Mouse (Mus musculus): ENCODE results near the gene Rhox8. TPM values are rescaled to one million over a fixed set of nuclear protein-coding genes. Genes with fewer than 3 reads are reported as not detected.
"Not testable (repeated sequence)": the region's sequence is repeated elsewhere in the genome, so short reads cannot be mapped to it uniquely, and the experiment has no call there.

Gene Rhox8
- not detected for total RNA-seq (2018; cell fraction: chromatin; rRNA removed)
- total RNA-seq (2018; cell fraction: cytosol; rRNA removed) = not detected
- total RNA-seq (2018; cell fraction: nucleus; rRNA removed) = 1 to 10 TPM in 1 of 26 experiments, under 1 TPM in 2, not detected in 23; 0.41 to 1.1 (median 0.83) TPM
- polyA plus RNA-seq (2018) = not detected in 3 replicates

GRCm38 (mm10) chrX:37878844-37879243 lies at the start of gene Rhox8:
Gene Rhox8 (minus strand): TSS chrX:37878944.
- no peak within 1 kb of the TSS for H3K4me3 ChIP-seq (ENCODE audit: inconsistent target)
- WGBS (ENCODE audit: missing documents) = 81% methylated on average over 4 of the region's 4 CpGs
- H3K79me2 ChIP-seq (ENCODE audit: inconsistent target) = no peaks in the 10 kb centered on the region
- H3K27ac ChIP-seq = no peak within 1 kb of the TSS
- H3K36me3 ChIP-seq (ENCODE audit: inconsistent target) = no peaks in the 10 kb centered on the region

GRCm38 (mm10) chrX:37916311-37916710 lies 37.6 kb upstream of the Rhox8 start:
- H3K27ac ChIP-seq = no peak overlapping the region
- H3K4me3 ChIP-seq (ENCODE audit: inconsistent target) = no peak overlapping the region
- no peaks in the 10 kb centered on the region for H3K79me2 ChIP-seq (ENCODE audit: inconsistent target)
- H3K36me3 ChIP-seq (ENCODE audit: inconsistent target) = no peaks in the 10 kb centered on the region
- WGBS (ENCODE audit: missing documents) = 63% methylated on average over 4 of the region's 4 CpGs

- no peaks in the 10 kb centered on the region for H3K36me3 ChIP-seq (ENCODE audit: inconsistent target)
- WGBS (ENCODE audit: missing documents) = 57% methylated on average over 7 of the region's 7 CpGs
Measured at GRCm38 (mm10) chrX:37908581-37908980, 29.8 kb upstream of the Rhox8 start.

GRCm38 (mm10) chrX:37903727-37904126 lies 25.0 kb upstream of the Rhox8 start:
- 81% methylated on average over 5 of the region's 5 CpGs for WGBS (ENCODE audit: missing documents)
- H3K36me3 ChIP-seq (ENCODE audit: inconsistent target) = no peaks in the 10 kb centered on the region
- no peak overlapping the region for H3K4me3 ChIP-seq (ENCODE audit: inconsistent target)
- no peaks in the 10 kb centered on the region for H3K79me2 ChIP-seq (ENCODE audit: inconsistent target)
- H3K27ac ChIP-seq = no peak overlapping the region

More at GRCm38 (mm10) chrX:37908581-37908980, 29.8 kb upstream of the Rhox8 start:
- H3K4me3 ChIP-seq (ENCODE audit: inconsistent target) = no peak overlapping the region
- H3K27ac ChIP-seq = no peak overlapping the region
- no peaks in the 10 kb centered on the region for H3K79me2 ChIP-seq (ENCODE audit: inconsistent target)

GRCm38 (mm10) chrX:37901670-37902069 lies 22.9 kb upstream of the Rhox8 start, which contains the start of gene Rhox9:
Gene Rhox9 (minus strand): TSS chrX:37901770.
- not testable (repeated sequence) for H3K79me2 ChIP-seq (ENCODE audit: inconsistent target); H3K27ac ChIP-seq; H3K36me3 ChIP-seq (ENCODE audit: inconsistent target); H3K4me3 ChIP-seq (ENCODE audit: inconsistent target)
- WGBS (ENCODE audit: missing documents) = 100% methylated on average over 2 of the region's 18 CpGs

- H3K36me3 ChIP-seq (ENCODE audit: inconsistent target); H3K79me2 ChIP-seq (ENCODE audit: inconsistent target); H3K27ac ChIP-seq; H3K4me3 ChIP-seq (ENCODE audit: inconsistent target): not testable (repeated sequence)
- 80% methylated on average over 6 of the region's 9 CpGs for WGBS (ENCODE audit: missing documents)
Measured at GRCm38 (mm10) chrX:37897132-37897531, 18.4 kb upstream of the Rhox8 start, which contains the start of gene Rhox7b. Gene Rhox7b (minus strand): TSS chrX:37897232.

- WGBS (ENCODE audit: missing documents) = 89% methylated on average over 2 of the region's 2 CpGs
- no peaks in the 10 kb centered on the region for H3K36me3 ChIP-seq (ENCODE audit: inconsistent target)
Measured at GRCm38 (mm10) chrX:37871641-37872040, 7.1 kb downstream of the Rhox8 start.

GRCm38 (mm10) chrX:37831386-37831785 lies 47.4 kb downstream of the Rhox8 start, which contains the start of gene Rhox7a:
Gene Rhox7a (plus strand): TSS chrX:37831686.
- H3K36me3 ChIP-seq (ENCODE audit: inconsistent target); H3K27ac ChIP-seq; H3K4me3 ChIP-seq (ENCODE audit: inconsistent target); H3K79me2 ChIP-seq (ENCODE audit: inconsistent target): not testable (repeated sequence)
- 40% methylated on average over 1 of the region's 8 CpGs for WGBS (ENCODE audit: missing documents)

More at GRCm38 (mm10) chrX:37871641-37872040, 7.1 kb downstream of the Rhox8 start:
- Histone ChIP-seq H3K79me2 (ENCODE audit: inconsistent target) (no peaks in the 10 kb centered on the region), H3K27ac (no peak overlapping the region), H3K4me3 (ENCODE audit: inconsistent target) (no peak overlapping the region)

- not testable (repeated sequence) for H3K36me3 ChIP-seq (ENCODE audit: inconsistent target); H3K79me2 ChIP-seq (ENCODE audit: inconsistent target); H3K27ac ChIP-seq; H3K4me3 ChIP-seq (ENCODE audit: inconsistent target)
- 100% methylated on average over 2 of the region's 12 CpGs for WGBS (ENCODE audit: missing documents)
Measured at GRCm38 (mm10) chrX:37826610-37827009, 52.1 kb downstream of the Rhox8 start, which contains the start of gene Rhox6. Gene Rhox6 (plus strand): TSS chrX:37826910.

Other genes starting within 250 kb of the Rhox8 start
- not detected in 3 replicates for gene Rhox2g, start 235.5 kb downstream of the Rhox8 start, polyA plus RNA-seq (2018)
- gene Rhox4g, start 227.6 kb downstream of the Rhox8 start, polyA plus RNA-seq (2018) = not detected in 3 replicates
- gene Rhox3h, start 210.2 kb downstream of the Rhox8 start, polyA plus RNA-seq (2018) = not detected in 3 replicates
- not detected in 3 replicates for gene Rhox2h, start 205.7 kb downstream of the Rhox8 start, polyA plus RNA-seq (2018)
- gene Rhox5, start 74.1 kb downstream of the Rhox8 start, polyA plus RNA-seq (2018) = not detected in 3 replicates
- not detected in 3 replicates for gene Rhox6, start 52.0 kb downstream of the Rhox8 start, polyA plus RNA-seq (2018)
- gene Rhox7a, start 47.3 kb downstream of the Rhox8 start, polyA plus RNA-seq (2018) = not detected in 3 replicates
- gene Rhox7b, start 18.3 kb upstream of the Rhox8 start, polyA plus RNA-seq (2018) = not detected in 3 replicates
- not detected in 3 replicates for gene Rhox9, start 22.8 kb upstream of the Rhox8 start, polyA plus RNA-seq (2018)
- gene Btg1-ps1, start 139.9 kb upstream of the Rhox8 start, polyA plus RNA-seq (2018) = not detected in 3 replicates
- gene Btg1-ps2, start 164.2 kb upstream of the Rhox8 start, polyA plus RNA-seq (2018) = not detected in 3 replicates
- not detected in 3 replicates for gene Rhox10, start 187.5 kb upstream of the Rhox8 start, polyA plus RNA-seq (2018)
- gene Rhox11, start 206.2 kb upstream of the Rhox8 start, polyA plus RNA-seq (2018) = not detected in 3 replicates
- gene Rhox12, start 232.0 kb upstream of the Rhox8 start, polyA plus RNA-seq (2018) = not detected in 3 replicates
- not detected in 3 replicates for gene Rhox13, start 242.3 kb upstream of the Rhox8 start, polyA plus RNA-seq (2018)

Measured in macrophage (primary cell).